Mouse (Mus musculus): ENCODE results near the gene Pth2. TPM values are rescaled to one million over a fixed set of nuclear protein-coding genes. Genes with fewer than 3 reads are reported as not detected.

The Pth2 gene
- total RNA-seq, 2 experiments from 2014 or later = not detected

DNA sequence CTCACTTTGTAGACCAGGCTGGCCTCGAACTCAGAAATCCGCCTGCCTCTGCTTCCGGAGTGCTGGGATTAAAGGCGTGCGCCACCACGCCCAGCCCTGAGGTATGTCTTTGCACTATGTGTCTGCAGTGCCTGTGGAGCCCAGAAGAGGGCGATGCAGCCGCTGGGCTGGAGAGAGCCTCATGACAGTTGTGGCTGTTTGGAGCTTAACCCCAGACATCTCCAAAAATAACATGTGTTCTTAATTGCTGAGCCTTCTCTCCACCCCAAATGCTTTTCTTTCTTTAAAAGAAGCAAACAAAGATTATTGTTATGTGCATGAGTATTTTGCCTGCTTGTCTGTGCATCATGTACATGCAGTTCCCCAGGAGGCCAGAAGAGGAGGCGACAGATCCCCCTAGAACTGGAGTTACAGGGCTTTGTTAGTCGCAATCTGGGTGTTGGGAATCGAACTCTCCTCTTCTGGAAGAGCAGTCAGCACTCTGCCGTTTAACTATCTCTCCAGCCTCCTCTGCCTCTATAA is 25.7 kb upstream of the Pth2 start:
- intact Hi-C loops (cut with DNase I) = loop anchor here (2.0 kb wide), 1 partner anchor 26 kb away; the partner anchor contains the start of gene Rpl13a
- DNase-seq (ENCODE audit: extremely low spot score in 1 of 2, low spot score in 2 of 2) = peak in 1 of 2 experiments; percentile 33
- peak overlapping the region; percentile 91 for H3K4me3 ChIP-seq
- H3K27ac ChIP-seq = peak overlapping the region; percentile 97; the same call in 1 of the 2 replicates
- TF ChIP-seq CTCF (IDR thresholded peaks at IDR 0.05) = peak; percentile 53

DNA sequence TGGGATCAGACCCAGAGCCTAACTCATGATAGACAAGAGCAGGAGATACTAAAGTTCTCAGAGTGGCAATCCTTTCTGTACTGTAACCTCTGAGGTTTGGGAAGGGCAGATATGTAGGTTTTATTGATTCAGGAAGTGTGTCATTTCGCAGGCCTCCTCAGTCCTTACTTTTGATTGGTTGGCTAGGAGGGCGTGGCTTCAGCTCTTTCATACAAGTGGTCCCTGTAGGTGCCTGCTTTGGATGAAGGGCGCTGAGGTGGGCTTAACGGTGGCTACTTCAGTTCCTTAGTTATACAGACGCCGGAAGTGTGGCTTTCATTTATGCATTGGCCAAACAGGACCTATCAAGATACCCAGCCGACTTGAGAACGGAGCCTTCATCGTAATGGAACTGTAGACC is 25.2 kb upstream of the Pth2 start:
- Histone ChIP-seq H3K4me3 (no peak overlapping the region), H3K27ac (no peak overlapping the region)
- no peak for DNase-seq (ENCODE audit: extremely low spot score in 1 of 2, low spot score in 2 of 2)
- TF ChIP-seq CTCF (IDR thresholded peaks at IDR 0.05) = no peak
- intact Hi-C loops (cut with DNase I) = loop anchor here (2.0 kb wide), 1 partner anchor 27 kb away; the partner anchor contains the start of gene Rpl13a

DNA sequence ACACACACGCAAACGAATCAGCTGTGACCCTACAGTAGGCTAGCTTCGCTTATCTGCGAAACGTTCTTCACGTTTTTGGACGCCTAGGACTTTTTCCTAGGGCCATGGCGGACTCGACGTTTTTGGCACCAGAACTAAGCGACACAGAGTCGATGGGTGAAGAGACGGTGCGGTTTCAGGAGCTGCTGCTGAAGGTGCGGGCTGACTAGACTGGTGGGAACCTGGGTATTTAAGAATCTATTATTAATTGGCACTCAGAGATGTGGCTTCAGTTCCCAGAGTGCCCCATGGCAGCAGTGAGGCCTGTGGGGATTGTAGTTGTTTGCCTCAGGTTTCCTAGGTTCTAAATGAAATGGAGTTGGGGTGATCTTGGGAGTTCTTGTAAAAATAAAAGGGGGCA is 24.6 kb upstream of the Pth2 start:
- no peak for DNase-seq (ENCODE audit: extremely low spot score in 1 of 2, low spot score in 2 of 2)
- Histone ChIP-seq H3K27ac (no peak overlapping the region), H3K4me3 (no peak overlapping the region)
- TF ChIP-seq CTCF (IDR thresholded peaks at IDR 0.05) = no peak
- intact Hi-C loops (cut with DNase I) = no loop called here

DNA sequence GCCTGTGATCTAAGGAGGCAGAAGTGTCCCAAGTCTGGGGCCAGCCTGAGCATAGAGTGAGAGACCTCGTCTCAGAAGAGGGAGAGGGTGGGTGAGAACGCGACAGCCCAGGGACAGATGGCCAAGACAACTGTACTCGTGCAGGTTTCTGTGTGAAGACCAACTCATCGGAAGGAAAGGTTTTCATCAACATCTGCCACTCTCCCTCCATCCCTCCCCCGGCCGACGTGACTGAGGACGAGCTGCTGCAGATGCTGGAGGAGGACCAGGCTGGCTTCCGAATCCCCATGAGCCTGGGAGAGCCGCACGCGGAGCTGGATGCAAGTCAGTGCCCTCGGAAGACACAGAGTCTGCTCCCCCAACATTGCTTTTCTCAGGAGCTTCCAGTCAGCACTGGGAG is 23.3 kb upstream of the Pth2 start:
- TF ChIP-seq CTCF (IDR thresholded peaks at IDR 0.05) = no peak
- peak in 1 of 2 experiments; percentile 56 for DNase-seq (ENCODE audit: extremely low spot score in 1 of 2, low spot score in 2 of 2)
- intact Hi-C loops (cut with DNase I) = no loop called here
- no peak overlapping the region for H3K4me3 ChIP-seq
- peak overlapping the region; percentile 72 for H3K27ac ChIP-seq

DNA sequence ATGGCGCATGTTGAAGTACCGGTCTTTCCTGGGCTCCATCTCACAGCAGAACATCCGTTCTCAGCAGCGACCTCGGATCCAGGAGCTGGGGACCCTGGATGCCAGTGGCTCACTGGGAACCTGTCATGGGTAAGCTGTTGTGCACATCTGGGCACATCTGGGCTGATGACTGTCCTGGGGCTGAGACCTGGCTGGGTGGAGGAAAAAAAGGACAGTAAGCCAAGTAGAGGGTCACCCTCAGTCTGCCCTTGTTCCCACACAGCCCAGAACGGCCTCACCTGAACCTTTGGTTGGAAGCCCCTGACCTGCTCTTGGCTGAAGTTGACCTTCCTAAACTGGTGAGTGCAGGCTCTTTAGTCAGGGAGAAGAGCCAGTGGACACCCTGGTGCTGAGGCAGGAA is 21.8 kb upstream of the Pth2 start:
- Histone ChIP-seq H3K27ac (no peak overlapping the region), H3K4me3 (no peak overlapping the region)
- TF ChIP-seq CTCF (IDR thresholded peaks at IDR 0.05) = no peak
- intact Hi-C loops (cut with DNase I) = no loop called here
- DNase-seq (ENCODE audit: extremely low spot score in 1 of 2, low spot score in 2 of 2) = no peak

DNA sequence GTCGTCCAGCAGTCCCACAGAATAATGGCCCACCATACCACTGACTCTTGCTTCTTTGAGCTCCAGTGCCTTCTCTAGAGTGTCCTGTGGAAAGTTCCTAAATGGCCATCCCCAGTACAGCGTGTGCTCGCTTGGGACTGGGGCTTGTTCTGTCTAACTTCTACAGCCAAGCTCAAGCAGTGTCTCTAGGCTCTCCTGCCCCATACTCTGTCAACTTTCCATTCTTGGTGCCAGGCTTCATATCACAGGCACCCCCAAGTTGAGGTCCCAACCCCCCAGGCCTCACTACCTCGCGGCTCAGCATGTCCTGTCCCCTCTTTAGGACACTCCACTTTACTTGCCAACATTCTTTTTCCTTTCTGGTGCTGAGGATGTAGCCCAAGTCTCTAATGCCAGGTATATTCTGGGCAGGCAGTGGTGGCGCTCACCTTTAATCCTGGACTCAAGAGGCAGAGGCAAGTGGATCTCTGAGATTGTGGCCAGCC is 20.4 kb upstream of the Pth2 start:
- no peak for DNase-seq (ENCODE audit: extremely low spot score in 1 of 2, low spot score in 2 of 2)
- Histone ChIP-seq H3K27ac (no peak overlapping the region), H3K4me3 (no peak overlapping the region)
- no peak for TF ChIP-seq CTCF (IDR thresholded peaks at IDR 0.05)
- intact Hi-C loops (cut with DNase I) = no loop called here

DNA sequence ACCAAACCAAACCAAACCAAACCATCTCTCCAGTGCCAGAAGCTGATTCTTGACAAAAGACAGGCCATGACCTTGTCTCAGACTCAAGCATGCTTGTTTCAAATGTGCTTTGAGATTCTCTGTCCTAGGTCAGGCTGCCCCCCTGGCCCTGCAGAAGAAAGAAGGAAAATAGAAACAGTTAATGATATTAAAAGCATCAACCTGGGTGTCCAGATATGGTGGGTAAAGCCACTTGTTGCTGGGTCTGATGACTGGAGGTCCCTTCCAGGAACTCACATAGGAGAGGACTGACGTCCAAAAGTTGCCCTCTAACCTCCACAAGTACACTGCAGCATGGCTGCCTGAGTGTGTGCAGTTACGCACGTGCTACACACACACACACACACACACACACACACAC is 19.9 kb upstream of the Pth2 start:
- no peak for DNase-seq (ENCODE audit: extremely low spot score in 1 of 2, low spot score in 2 of 2)
- Histone ChIP-seq H3K27ac (no peak overlapping the region), H3K4me3 (no peak overlapping the region)
- no peak for TF ChIP-seq CTCF (IDR thresholded peaks at IDR 0.05)
- intact Hi-C loops (cut with DNase I) = no loop called here

DNA sequence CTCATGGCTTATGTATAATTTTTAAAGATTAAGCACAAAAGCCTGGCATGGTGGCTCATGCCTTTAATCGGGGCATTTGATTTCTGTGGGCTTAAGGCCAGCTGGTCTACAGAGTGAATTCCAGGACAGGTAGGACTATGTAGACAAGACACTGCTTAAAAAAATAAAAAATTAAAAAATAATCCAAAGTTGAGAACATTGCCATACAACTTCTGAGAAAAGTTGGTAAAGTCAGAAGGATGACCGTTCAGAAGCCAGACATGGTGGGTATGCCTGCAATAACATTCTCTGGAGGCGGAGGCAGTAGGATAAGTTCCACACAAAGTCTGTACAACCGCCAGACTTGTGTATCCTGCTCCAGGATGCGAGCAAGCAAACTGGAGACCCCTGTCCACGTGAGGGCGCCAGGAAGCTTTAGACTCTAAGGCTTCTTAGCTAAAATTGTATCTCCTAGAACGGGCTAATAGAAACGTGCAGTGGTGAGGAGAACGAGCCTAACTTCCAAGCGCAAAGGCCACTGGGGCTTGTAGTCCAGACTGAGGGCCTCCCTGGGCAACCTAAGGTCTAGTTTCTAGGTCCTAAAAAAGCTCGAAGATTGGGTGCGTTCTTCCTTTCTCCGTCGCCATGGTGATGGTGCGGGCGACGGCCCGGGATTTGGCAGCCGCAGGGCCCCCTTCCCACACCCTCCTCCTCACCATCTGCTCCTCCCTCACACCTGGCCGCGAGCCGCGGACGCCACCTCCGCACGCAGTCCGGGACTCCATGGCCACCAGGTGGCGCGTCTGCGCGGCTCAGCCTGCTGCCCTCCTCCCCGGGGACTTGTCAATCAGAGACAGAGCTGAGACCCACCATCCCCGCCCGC is 19.0 kb upstream of the Pth2 start:
- peak; percentile 80 for TF ChIP-seq CTCF (IDR thresholded peaks at IDR 0.05)
- Histone ChIP-seq H3K4me3 (peak overlapping the region; percentile 30), H3K27ac (peak overlapping the region; percentile 83)
- DNase-seq (ENCODE audit: extremely low spot score in 1 of 2, low spot score in 2 of 2) = peak; percentile 90 to 98
- intact Hi-C loops (cut with DNase I) = loop anchor here (1.0 to 2.0 kb wide), 4 partner anchors 27 to 137 kb away; no protein-coding TSS in a partner anchor

DNA sequence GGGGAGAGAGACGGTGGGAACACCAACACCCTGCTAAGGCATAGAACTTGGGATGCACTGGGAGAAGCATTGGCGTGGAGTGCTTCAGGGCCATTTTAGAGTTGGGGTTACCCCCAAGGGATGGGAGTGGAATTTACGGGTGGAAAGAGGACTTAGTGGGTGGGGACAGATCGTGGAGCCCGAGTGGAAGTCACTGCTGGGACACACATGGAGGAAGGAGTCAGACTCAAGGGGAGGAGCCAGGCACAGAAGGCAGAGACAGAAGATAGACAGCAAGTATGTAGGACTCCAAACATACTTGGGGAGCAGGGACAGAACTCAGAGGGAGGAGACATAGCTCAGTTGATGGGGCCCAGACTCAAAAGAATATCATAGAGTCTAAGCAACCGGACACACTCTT is 18.2 kb upstream of the Pth2 start:
- Histone ChIP-seq H3K4me3 (peak overlapping the region; percentile 30), H3K27ac (peak overlapping the region; percentile 83)
- no peak for TF ChIP-seq CTCF (IDR thresholded peaks at IDR 0.05)
- DNase-seq (ENCODE audit: extremely low spot score in 1 of 2, low spot score in 2 of 2) = no peak
- intact Hi-C loops (cut with DNase I) = loop anchor here (1.0 to 2.0 kb wide), 4 partner anchors 26 to 137 kb away; no protein-coding TSS in a partner anchor

DNA sequence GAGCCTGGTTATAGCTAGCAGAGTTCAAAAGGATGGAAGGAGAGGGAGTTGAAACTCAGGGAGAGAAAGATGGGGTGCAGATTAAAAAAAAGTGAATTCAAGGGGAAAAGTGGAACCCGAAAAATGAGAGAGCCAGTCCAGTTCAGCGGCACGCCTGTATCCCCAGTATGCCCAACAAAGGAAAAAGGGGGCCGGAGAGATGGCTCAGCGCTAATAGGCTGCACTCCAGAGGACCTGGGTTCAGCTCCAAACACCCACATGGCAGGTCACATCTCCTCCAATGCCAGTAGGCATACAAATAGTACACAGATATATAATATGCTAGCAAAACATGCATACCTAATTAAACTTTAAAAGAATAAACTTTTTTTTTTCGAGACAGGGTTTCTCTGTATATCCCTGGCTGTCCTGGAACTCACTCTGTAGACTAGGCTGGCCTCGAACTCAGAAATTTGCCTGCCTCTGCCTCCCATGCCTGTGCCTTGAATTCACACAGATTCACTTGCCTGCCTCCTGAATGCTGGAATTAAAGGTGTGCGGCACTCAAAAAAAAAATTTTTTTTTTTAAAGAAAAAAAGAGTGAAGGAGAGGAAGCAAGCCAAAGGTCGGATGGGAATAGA is 17.7 kb upstream of the Pth2 start:
- Histone ChIP-seq H3K27ac (peak overlapping the region; percentile 83), H3K4me3 (peak overlapping the region; percentile 69; the same call in 1 of the 2 replicates)
- DNase-seq (ENCODE audit: extremely low spot score in 1 of 2, low spot score in 2 of 2) = no peak
- intact Hi-C loops (cut with DNase I) = loop anchor here (1.0 to 2.0 kb wide), 4 partner anchors 26 to 136 kb away; no protein-coding TSS in a partner anchor
- TF ChIP-seq CTCF (IDR thresholded peaks at IDR 0.05) = no peak

DNA sequence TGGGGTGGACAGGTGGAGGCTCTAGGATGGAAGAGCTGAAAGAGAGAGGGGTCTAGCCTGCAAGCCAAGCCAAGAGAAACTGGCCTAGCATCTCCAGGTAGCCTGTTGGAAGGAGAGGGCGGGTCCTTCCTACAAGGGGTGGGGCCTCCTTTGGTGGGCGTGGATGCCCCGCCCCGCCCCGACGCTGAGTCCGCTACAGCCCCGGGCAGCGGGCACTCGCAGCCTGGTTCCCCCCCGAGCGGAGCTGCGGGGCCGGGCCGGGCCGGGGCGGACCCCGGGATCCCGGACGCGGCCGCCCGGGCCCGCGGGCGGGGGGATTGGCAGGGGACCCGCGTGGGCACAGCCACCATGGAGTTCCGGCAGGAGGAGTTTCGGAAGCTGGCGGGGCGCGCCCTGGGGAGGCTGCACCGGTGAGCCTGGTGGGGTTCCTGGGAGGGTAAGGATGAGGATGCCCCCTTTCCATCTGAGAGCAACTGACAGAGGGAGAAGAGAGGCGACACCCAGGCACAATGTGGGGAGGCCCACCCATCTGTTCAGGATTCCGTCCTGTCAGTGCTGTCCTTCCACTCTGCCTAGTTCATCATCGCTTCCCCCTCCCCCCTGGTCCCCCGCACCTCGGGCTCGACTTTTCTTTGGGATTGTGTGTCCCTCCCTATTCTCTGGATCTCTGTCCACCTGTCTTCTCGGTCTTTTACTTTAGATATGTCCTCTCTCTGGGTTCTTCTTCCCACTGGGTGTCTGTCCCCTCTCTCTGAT is 16.9 kb upstream of the Pth2 start, which contains the start of gene Slc17a7:
TSS of gene Slc17a7 (plus strand) at position 215 of the 756 bp plus-strand sequence.
- H3K27ac ChIP-seq = peak within 1 kb of the TSS; percentile 96
- DNase-seq (ENCODE audit: extremely low spot score in 1 of 2, low spot score in 2 of 2) = peak; percentile 64 to 68
- intact Hi-C loops (cut with DNase I) = loop anchor here (2.0 kb wide), 1 partner anchor 25 kb away; no protein-coding TSS in a partner anchor
- no peak for TF ChIP-seq CTCF (IDR thresholded peaks at IDR 0.05)
- peak within 1 kb of the TSS; percentile 69 for H3K4me3 ChIP-seq

Data from left cerebral cortex, adult 2 months (tissue).